Mouse (Mus musculus): Measurements from ENCODE around the gene Edc4. TPM values are rescaled to one million over a fixed set of nuclear protein-coding genes. Genes with fewer than 3 reads are reported as not detected.
"Not testable (repeated sequence)": the region's sequence is repeated elsewhere in the genome, so short reads cannot be mapped to it uniquely, and the experiment has no call there.

Edc4 gene
- 193 and 207 TPM in 2 replicates for polyA plus RNA-seq (2012; rRNA removed)

- H3K36me3 ChIP-seq (ENCODE audit: control insufficient read depth, insufficient read depth, low read length), result peaks cover 23% of the 10 kb centered on the region
- peak within 1 kb of the TSS; percentile 86 for H3K4me3 ChIP-seq (ENCODE audit: control insufficient read depth, insufficient read depth, low read length)
- 1% methylated on average over 45 of the region's 45 CpGs for WGBS
- no peak within 1 kb of the TSS for H3K27ac ChIP-seq (ENCODE audit: control insufficient read depth, insufficient read depth, low read length)
- DNase-seq, result peak; percentile 89
- TF ChIP-seq POLR2A (IDR thresholded peaks at IDR 0.05; ENCODE audit: control insufficient read depth, extremely low read depth, insufficient read depth, low read length, poor library complexity) (peak; percentile 65; the same call in 1 of the 2 replicates), CTCF (IDR thresholded peaks at IDR 0.05; ENCODE audit: borderline replicate concordance, control insufficient read depth, extremely low read depth, insufficient read depth, low read length, poor library complexity) (no peak)
- no peaks in the 10 kb centered on the region for H3K27me3 ChIP-seq (ENCODE audit: control insufficient read depth, insufficient read depth, low read length)
- H3K4me1 ChIP-seq (replicated peaks; ENCODE audit: control insufficient read depth, insufficient read depth, low read length), result peaks cover 8% of the 10 kb centered on the region
Observed at GRCm38 (mm10) chr8:105880754-105881520, at the start of gene Edc4. Gene Edc4, plus strand, starts transcription at chr8:105880881.

GRCm38 (mm10) chr8:105833740-105834139 lies 46.9 kb upstream of the Edc4 start:
- not testable (repeated sequence) for H3K4me1 ChIP-seq (replicated peaks; ENCODE audit: control insufficient read depth, insufficient read depth, low read length); H3K36me3 ChIP-seq (ENCODE audit: control insufficient read depth, insufficient read depth, low read length); DNase-seq; H3K4me3 ChIP-seq (ENCODE audit: control insufficient read depth, insufficient read depth, low read length); H3K27me3 ChIP-seq (ENCODE audit: control insufficient read depth, insufficient read depth, low read length); H3K27ac ChIP-seq (ENCODE audit: control insufficient read depth, insufficient read depth, low read length)
- WGBS, result 97% methylated on average over 2 of the region's 2 CpGs

GRCm38 (mm10) chr8:105835318-105835717 lies 45.4 kb upstream of the Edc4 start:
- TF ChIP-seq CTCF (IDR thresholded peaks at IDR 0.05; ENCODE audit: borderline replicate concordance, control insufficient read depth, extremely low read depth, insufficient read depth, low read length, poor library complexity) (no peak), POLR2A (IDR thresholded peaks at IDR 0.05; ENCODE audit: control insufficient read depth, extremely low read depth, insufficient read depth, low read length, poor library complexity) (no peak)
- Histone ChIP-seq H3K27ac (ENCODE audit: control insufficient read depth, insufficient read depth, low read length) (no peak overlapping the region), H3K4me3 (ENCODE audit: control insufficient read depth, insufficient read depth, low read length) (no peak overlapping the region), H3K27me3 (ENCODE audit: control insufficient read depth, insufficient read depth, low read length) (no peaks in the 10 kb centered on the region), H3K36me3 (ENCODE audit: control insufficient read depth, insufficient read depth, low read length) (no peaks in the 10 kb centered on the region), H3K4me1 (replicated peaks; ENCODE audit: control insufficient read depth, insufficient read depth, low read length) (no peaks in the 10 kb centered on the region)
- WGBS, result 21% methylated on average over 11 of the region's 11 CpGs
- DNase-seq, result peak; percentile 90

GRCm38 (mm10) chr8:105836991-105837390 lies 43.7 kb upstream of the Edc4 start:
- no peak for DNase-seq
- H3K27ac ChIP-seq (ENCODE audit: control insufficient read depth, insufficient read depth, low read length), result no peak overlapping the region
- no peak for TF ChIP-seq POLR2A (IDR thresholded peaks at IDR 0.05; ENCODE audit: control insufficient read depth, extremely low read depth, insufficient read depth, low read length, poor library complexity)
- no peaks in the 10 kb centered on the region for H3K27me3 ChIP-seq (ENCODE audit: control insufficient read depth, insufficient read depth, low read length)
- no peaks in the 10 kb centered on the region for H3K4me1 ChIP-seq (replicated peaks; ENCODE audit: control insufficient read depth, insufficient read depth, low read length)
- H3K36me3 ChIP-seq (ENCODE audit: control insufficient read depth, insufficient read depth, low read length), result no peaks in the 10 kb centered on the region
- no peak overlapping the region for H3K4me3 ChIP-seq (ENCODE audit: control insufficient read depth, insufficient read depth, low read length)
- 88% methylated on average over 6 of the region's 6 CpGs for WGBS

- Histone ChIP-seq H3K27ac (ENCODE audit: control insufficient read depth, insufficient read depth, low read length) (no peak overlapping the region), H3K4me3 (ENCODE audit: control insufficient read depth, insufficient read depth, low read length) (no peak overlapping the region), H3K27me3 (ENCODE audit: control insufficient read depth, insufficient read depth, low read length) (no peaks in the 10 kb centered on the region), H3K4me1 (replicated peaks; ENCODE audit: control insufficient read depth, insufficient read depth, low read length) (no peaks in the 10 kb centered on the region), H3K36me3 (ENCODE audit: control insufficient read depth, insufficient read depth, low read length) (peaks cover 5% of the 10 kb centered on the region)
- 84% methylated on average over 5 of the region's 5 CpGs for WGBS
- DNase-seq, result no peak
- TF ChIP-seq CTCF (IDR thresholded peaks at IDR 0.05; ENCODE audit: borderline replicate concordance, control insufficient read depth, extremely low read depth, insufficient read depth, low read length, poor library complexity) (no peak), POLR2A (IDR thresholded peaks at IDR 0.05; ENCODE audit: control insufficient read depth, extremely low read depth, insufficient read depth, low read length, poor library complexity) (no peak)
Observed at GRCm38 (mm10) chr8:105839209-105839608, 41.5 kb upstream of the Edc4 start.

- Histone ChIP-seq H3K27me3 (ENCODE audit: control insufficient read depth, insufficient read depth, low read length) (no peaks in the 10 kb centered on the region), H3K4me1 (replicated peaks; ENCODE audit: control insufficient read depth, insufficient read depth, low read length) (peaks cover 7% of the 10 kb centered on the region), H3K4me3 (ENCODE audit: control insufficient read depth, insufficient read depth, low read length) (no peak overlapping the region), H3K27ac (ENCODE audit: control insufficient read depth, insufficient read depth, low read length) (no peak overlapping the region), H3K36me3 (ENCODE audit: control insufficient read depth, insufficient read depth, low read length) (peaks cover 35% of the 10 kb centered on the region)
- WGBS, result 95% methylated on average over 11 of the region's 11 CpGs
- no peak for TF ChIP-seq CTCF (IDR thresholded peaks at IDR 0.05; ENCODE audit: borderline replicate concordance, control insufficient read depth, extremely low read depth, insufficient read depth, low read length, poor library complexity)
- no peak for TF ChIP-seq POLR2A (IDR thresholded peaks at IDR 0.05; ENCODE audit: control insufficient read depth, extremely low read depth, insufficient read depth, low read length, poor library complexity)
- DNase-seq, result no peak
Observed at GRCm38 (mm10) chr8:105846678-105847077, 34.0 kb upstream of the Edc4 start.

- H3K4me1 ChIP-seq (replicated peaks; ENCODE audit: control insufficient read depth, insufficient read depth, low read length), result peaks cover 7% of the 10 kb centered on the region
- 93% methylated on average over 4 of the region's 4 CpGs for WGBS
Observed at GRCm38 (mm10) chr8:105850014-105850413, 30.7 kb upstream of the Edc4 start.

More at GRCm38 (mm10) chr8:105850014-105850413, 30.7 kb upstream of the Edc4 start:
- TF ChIP-seq CTCF (IDR thresholded peaks at IDR 0.05; ENCODE audit: borderline replicate concordance, control insufficient read depth, extremely low read depth, insufficient read depth, low read length, poor library complexity), result no peak
- no peak for TF ChIP-seq POLR2A (IDR thresholded peaks at IDR 0.05; ENCODE audit: control insufficient read depth, extremely low read depth, insufficient read depth, low read length, poor library complexity)
- peaks cover 22% of the 10 kb centered on the region for H3K36me3 ChIP-seq (ENCODE audit: control insufficient read depth, insufficient read depth, low read length)
- H3K27me3 ChIP-seq (ENCODE audit: control insufficient read depth, insufficient read depth, low read length), result no peaks in the 10 kb centered on the region
- no peak overlapping the region for H3K27ac ChIP-seq (ENCODE audit: control insufficient read depth, insufficient read depth, low read length)
- no peak overlapping the region for H3K4me3 ChIP-seq (ENCODE audit: control insufficient read depth, insufficient read depth, low read length)
- DNase-seq, result no peak

Measured in thymus, adult 2 months (tissue).